Mouse (Mus musculus): ENCODE measurements around the gene Krt75.

DNA sequence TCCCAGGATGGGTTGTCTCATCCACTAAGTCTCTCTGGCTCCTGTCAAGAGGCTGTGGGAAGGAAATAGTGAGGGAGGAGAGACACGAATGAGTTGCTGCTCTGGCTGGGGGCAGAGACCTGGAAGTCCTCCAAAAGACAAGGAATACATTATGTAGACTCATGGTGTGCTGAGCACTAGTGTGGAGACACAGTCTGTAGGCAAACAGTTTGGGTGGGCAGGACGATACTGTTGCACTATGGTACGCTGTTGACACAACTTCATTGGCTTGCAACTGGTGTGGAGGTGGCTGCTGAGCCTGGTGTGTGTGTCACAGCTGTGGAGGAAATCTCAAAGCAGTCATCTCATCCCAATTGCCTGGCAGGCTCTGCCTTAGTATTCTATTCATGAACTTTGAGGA lies 8.0 kb upstream of the Krt75 start:
- TF ChIP-seq CTCF (IDR thresholded peaks at IDR 0.05; ENCODE audit: control insufficient read depth, insufficient read depth, insufficient read length) (no peak), MAX (IDR thresholded peaks at IDR 0.05) (no peak)
